Mouse (Mus musculus): Measurements from ENCODE around the gene Dennd6b. TPM values are rescaled to one million over a fixed set of nuclear protein-coding genes. Genes with fewer than 3 reads are reported as not detected.

Dennd6b gene
- polyA plus RNA-seq, 1 experiment from 2014 or later: 71.4 TPM

GRCm38 (mm10) chr15:89149271-89150040, 46.8 kb downstream of the Dennd6b start, which contains the start of gene Mapk11:
Mapk11 (minus strand) TSS chr15:89149628.
- DNase-seq (ENCODE audit: low spot score): no peak
- H3K36me3 ChIP-seq (replicated peaks; ENCODE audit: control insufficient read depth, insufficient read depth): peaks cover 26% of the 10 kb centered on the region
- H3K27me3 ChIP-seq (ENCODE audit: control insufficient read depth, insufficient read depth, low read length): no peaks in the 10 kb centered on the region
- H3K27ac ChIP-seq: peak within 1 kb of the TSS; percentile 90
- H3K4me3 ChIP-seq (replicated peaks; ENCODE audit: low read length): peak within 1 kb of the TSS; percentile 53
- WGBS: under 1% methylated on average over 44 of the region's 61 CpGs
- peak; percentile 61 for ATAC-seq (ENCODE audit: low FRiP score)
- peak within 1 kb of the TSS; percentile 88 for H3K9ac ChIP-seq
- peak within 1 kb of the TSS; percentile 87 for H3K4me2 ChIP-seq (replicated peaks)
- no peaks in the 10 kb centered on the region for H3K9me3 ChIP-seq (ENCODE audit: control insufficient read depth, low read length)
- peaks cover 45% of the 10 kb centered on the region for H3K4me1 ChIP-seq (replicated peaks; ENCODE audit: control insufficient read depth, insufficient read depth, low read length)

- Histone ChIP-seq H3K4me2 (replicated peaks) (peak overlapping the region; percentile 87), H3K4me1 (replicated peaks; ENCODE audit: control insufficient read depth, insufficient read depth, low read length) (peaks cover 45% of the 10 kb centered on the region), H3K9ac (peak overlapping the region; percentile 88), H3K4me3 (replicated peaks; ENCODE audit: low read length) (peak overlapping the region; percentile 53), H3K27me3 (ENCODE audit: control insufficient read depth, insufficient read depth, low read length) (no peaks in the 10 kb centered on the region), H3K9me3 (ENCODE audit: control insufficient read depth, low read length) (no peaks in the 10 kb centered on the region), H3K36me3 (replicated peaks; ENCODE audit: control insufficient read depth, insufficient read depth) (peaks cover 26% of the 10 kb centered on the region), H3K27ac (peak overlapping the region; percentile 90)
- WGBS: 3% methylated on average over 25 of the region's 25 CpGs
- ATAC-seq (ENCODE audit: low FRiP score) (peak; percentile 2; the same call in 1 of the 2 replicates), DNase-seq (ENCODE audit: low spot score) (no peak)
These were observed 47.6 kb downstream of the Dennd6b start for GRCm38 (mm10) chr15:89148496-89149270.

GRCm38 (mm10) chr15:89147895-89148294, 48.4 kb downstream of the Dennd6b start:
- Histone ChIP-seq H3K4me2 (replicated peaks) (peak overlapping the region; percentile 87), H3K9me3 (ENCODE audit: control insufficient read depth, low read length) (no peaks in the 10 kb centered on the region), H3K36me3 (replicated peaks; ENCODE audit: control insufficient read depth, insufficient read depth) (peaks cover 30% of the 10 kb centered on the region), H3K27ac (peak overlapping the region; percentile 77; the same call in 1 of the 2 replicates), H3K4me3 (replicated peaks; ENCODE audit: low read length) (peak overlapping the region; percentile 53), H3K4me1 (replicated peaks; ENCODE audit: control insufficient read depth, insufficient read depth, low read length) (peaks cover 45% of the 10 kb centered on the region), H3K9ac (peak overlapping the region; percentile 88; the same call in 1 of the 2 replicates), H3K27me3 (ENCODE audit: control insufficient read depth, insufficient read depth, low read length) (no peaks in the 10 kb centered on the region)
- 33% methylated on average over 4 of the region's 4 CpGs for WGBS
- DNase-seq (ENCODE audit: low spot score): no peak
- no peak for ATAC-seq (ENCODE audit: low FRiP score)

- 24% methylated on average over 10 of the region's 10 CpGs for WGBS
- Histone ChIP-seq H3K4me3 (replicated peaks; ENCODE audit: low read length) (peak overlapping the region; percentile 53), H3K9ac (peak overlapping the region; percentile 88), H3K36me3 (replicated peaks; ENCODE audit: control insufficient read depth, insufficient read depth) (peaks cover 34% of the 10 kb centered on the region), H3K4me2 (replicated peaks) (peak overlapping the region; percentile 87), H3K27ac (peak overlapping the region; percentile 77), H3K9me3 (ENCODE audit: control insufficient read depth, low read length) (no peaks in the 10 kb centered on the region), H3K4me1 (replicated peaks; ENCODE audit: control insufficient read depth, insufficient read depth, low read length) (peaks cover 41% of the 10 kb centered on the region), H3K27me3 (ENCODE audit: control insufficient read depth, insufficient read depth, low read length) (no peaks in the 10 kb centered on the region)
- DNase-seq (ENCODE audit: low spot score) (no peak), ATAC-seq (ENCODE audit: low FRiP score) (no peak)
These were observed 48.8 kb downstream of the Dennd6b start for GRCm38 (mm10) chr15:89147456-89147855.

- Histone ChIP-seq H3K27me3 (ENCODE audit: control insufficient read depth, insufficient read depth, low read length) (no peaks in the 10 kb centered on the region), H3K9ac (peak overlapping the region; percentile 88), H3K4me1 (replicated peaks; ENCODE audit: control insufficient read depth, insufficient read depth, low read length) (peaks cover 37% of the 10 kb centered on the region), H3K4me3 (replicated peaks; ENCODE audit: low read length) (peak overlapping the region; percentile 53), H3K36me3 (replicated peaks; ENCODE audit: control insufficient read depth, insufficient read depth) (peaks cover 36% of the 10 kb centered on the region), H3K4me2 (replicated peaks) (peak overlapping the region; percentile 87), H3K9me3 (ENCODE audit: control insufficient read depth, low read length) (no peaks in the 10 kb centered on the region), H3K27ac (peak overlapping the region; percentile 77)
- ATAC-seq (ENCODE audit: low FRiP score): peak; percentile 9; the same call in 1 of the 2 replicates
- WGBS: 10% methylated on average over 15 of the region's 16 CpGs
- DNase-seq (ENCODE audit: low spot score): no peak
These were observed 49.3 kb downstream of the Dennd6b start for GRCm38 (mm10) chr15:89147024-89147423.

GRCm38 (mm10) chr15:89146537-89146936, 49.8 kb downstream of the Dennd6b start:
- DNase-seq (ENCODE audit: low spot score): no peak
- ATAC-seq (ENCODE audit: low FRiP score): peak; percentile 18
- Histone ChIP-seq H3K9me3 (ENCODE audit: control insufficient read depth, low read length) (no peaks in the 10 kb centered on the region), H3K36me3 (replicated peaks; ENCODE audit: control insufficient read depth, insufficient read depth) (peaks cover 36% of the 10 kb centered on the region), H3K27ac (peak overlapping the region; percentile 77), H3K9ac (peak overlapping the region; percentile 88), H3K4me3 (replicated peaks; ENCODE audit: low read length) (peak overlapping the region; percentile 53), H3K4me2 (replicated peaks) (peak overlapping the region; percentile 87), H3K4me1 (replicated peaks; ENCODE audit: control insufficient read depth, insufficient read depth, low read length) (peaks cover 36% of the 10 kb centered on the region), H3K27me3 (ENCODE audit: control insufficient read depth, insufficient read depth, low read length) (no peaks in the 10 kb centered on the region)
- 2% methylated on average over 27 of the region's 27 CpGs for WGBS

- H3K9me3 ChIP-seq (ENCODE audit: control insufficient read depth, low read length): no peaks in the 10 kb centered on the region
- H3K9ac ChIP-seq: peak overlapping the region; percentile 88; the same call in 1 of the 2 replicates
- peaks cover 36% of the 10 kb centered on the region for H3K36me3 ChIP-seq (replicated peaks; ENCODE audit: control insufficient read depth, insufficient read depth)
- 82% methylated on average over 24 of the region's 24 CpGs for WGBS
- ATAC-seq (ENCODE audit: low FRiP score) (no peak), DNase-seq (ENCODE audit: low spot score) (no peak)
- H3K27ac ChIP-seq: peak overlapping the region; percentile 77; the same call in 1 of the 2 replicates
- H3K27me3 ChIP-seq (ENCODE audit: control insufficient read depth, insufficient read depth, low read length): no peaks in the 10 kb centered on the region
- H3K4me3 ChIP-seq (replicated peaks; ENCODE audit: low read length): peak overlapping the region; percentile 53
- peaks cover 36% of the 10 kb centered on the region for H3K4me1 ChIP-seq (replicated peaks; ENCODE audit: control insufficient read depth, insufficient read depth, low read length)
- peak overlapping the region; percentile 87 for H3K4me2 ChIP-seq (replicated peaks)
These were observed 50.4 kb downstream of the Dennd6b start for GRCm38 (mm10) chr15:89145813-89146350.

- Histone ChIP-seq H3K4me3 (replicated peaks; ENCODE audit: low read length) (no peak overlapping the region), H3K4me1 (replicated peaks; ENCODE audit: control insufficient read depth, insufficient read depth, low read length) (peaks cover 40% of the 10 kb centered on the region), H3K36me3 (replicated peaks; ENCODE audit: control insufficient read depth, insufficient read depth) (peaks cover 36% of the 10 kb centered on the region), H3K9ac (no peak overlapping the region), H3K27me3 (ENCODE audit: control insufficient read depth, insufficient read depth, low read length) (0 out of 2 replicates have a peak, but pooled peaks cover 2% of the 10 kb centered on the region), H3K4me2 (replicated peaks) (no peak overlapping the region), H3K9me3 (ENCODE audit: control insufficient read depth, low read length) (no peaks in the 10 kb centered on the region), H3K27ac (no peak overlapping the region)
- 93% methylated on average over 11 of the region's 11 CpGs for WGBS
- ATAC-seq (ENCODE audit: low FRiP score) (no peak), DNase-seq (ENCODE audit: low spot score) (no peak)
These were observed 51.3 kb downstream of the Dennd6b start for GRCm38 (mm10) chr15:89144965-89145364.

- Histone ChIP-seq H3K9me3 (ENCODE audit: control insufficient read depth, low read length) (no peaks in the 10 kb centered on the region), H3K36me3 (replicated peaks; ENCODE audit: control insufficient read depth, insufficient read depth) (peaks cover 36% of the 10 kb centered on the region), H3K4me1 (replicated peaks; ENCODE audit: control insufficient read depth, insufficient read depth, low read length) (peaks cover 38% of the 10 kb centered on the region), H3K4me2 (replicated peaks) (no peak overlapping the region), H3K4me3 (replicated peaks; ENCODE audit: low read length) (no peak overlapping the region), H3K27me3 (ENCODE audit: control insufficient read depth, insufficient read depth, low read length) (0 out of 2 replicates have a peak, but pooled peaks cover 14% of the 10 kb centered on the region), H3K9ac (no peak overlapping the region), H3K27ac (no peak overlapping the region)
- 84% methylated on average over 2 of the region's 2 CpGs for WGBS
- DNase-seq (ENCODE audit: low spot score) (no peak), ATAC-seq (ENCODE audit: low FRiP score) (no peak)
These were observed 53.2 kb downstream of the Dennd6b start for GRCm38 (mm10) chr15:89143134-89143533.

Data from hindbrain, embryonic 14.5 days (tissue).